Mouse (Mus musculus): Measurements from ENCODE around the gene Sec23ip. TPM values are rescaled to one million over a fixed set of nuclear protein-coding genes. Genes with fewer than 3 reads are reported as not detected.

Gene Sec23ip
- polyA plus RNA-seq (2012; fragmentation: generic; extraction: Trizol) = 10 to 100 TPM in 1 of 2 experiments, 1 to 10 TPM in 1; 2.2 to 12.5 TPM

GRCm38 (mm10) chr7:128744684-128745485 lies at the start of gene Sec23ip:
Gene Sec23ip, plus strand, starts transcription at chr7:128744943.

GRCm38 (mm10) chr7:128740334-128740733 lies 4.4 kb upstream of the Sec23ip start, which contains the start of gene Mcmbp:
Gene Mcmbp, minus strand, starts transcription at chr7:128740495.

Other genes with a start within 250 kb of the Sec23ip start
- 10 to 100 TPM; 41.2 to 73.9 TPM for gene Bag3, start 221.3 kb upstream of the Sec23ip start, polyA plus RNA-seq (2012; fragmentation: generic; extraction: Trizol)
- 1 to 10 TPM; 1.0 to 5.3 TPM for gene Inpp5f, start 133.6 kb upstream of the Sec23ip start, polyA plus RNA-seq (2012; fragmentation: generic; extraction: Trizol)
- 10 to 100 TPM; 12.7 to 16.8 TPM for gene Mcmbp, start 4.4 kb upstream of the Sec23ip start, polyA plus RNA-seq (2012; fragmentation: generic; extraction: Trizol)

All from C3H10T1/2 (cell line).